10 mouse cellular contexts compared by ENCODE assay signal in the genomic region with DNA sequence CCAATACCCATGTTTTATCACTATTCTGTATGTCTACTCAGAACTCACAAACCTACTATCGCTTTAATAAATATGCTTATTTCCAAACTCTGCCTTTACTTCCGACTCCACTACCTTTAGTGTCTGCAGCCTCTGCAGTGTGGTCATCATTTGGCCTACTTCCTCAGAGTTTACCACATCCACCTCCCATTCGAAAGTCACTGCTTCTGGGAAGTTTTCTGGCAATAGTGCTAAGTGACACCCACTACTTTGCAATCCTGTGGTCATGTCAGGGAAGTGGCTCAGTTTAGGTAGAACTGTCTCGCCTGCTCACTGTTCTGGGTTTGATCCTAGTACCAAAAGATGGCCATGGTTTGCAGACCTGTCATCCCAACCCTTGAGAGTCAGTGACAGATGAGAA. TPM values are rescaled to one million over a fixed set of nuclear protein-coding genes. Genes with fewer than 3 reads are reported as not detected.
DNase-seq lines count a peak whose midpoint lies in the region; ATAC-seq and TF ChIP-seq lines count a peak whose summit lies in the region.
"Had no signal": no experiment of that assay in that cellular context is flagged by ENCODE, and none has a peak within 500 bp of the region (broad histone marks: within the 10 kb centered on the region; RNA-seq: fewer than 3 reads in every experiment).

No protein-coding gene starts in this region.

- no peak overlapping the region for H3K4me2 ChIP-seq in forebrain, embryonic 16.5 days (ENCODE audit: low read length)
- no peak overlapping the region for H3K4me2 ChIP-seq in forebrain, postnatal 0 days (ENCODE audit: low read depth)
- H3K4me2 ChIP-seq: heart, embryonic 12.5 days; hindbrain, embryonic 12.5 days had no signal

- no peak overlapping the region for H3K4me3 ChIP-seq in thymus, adult 2 months (ENCODE audit: control insufficient read depth, insufficient read depth, low read length)
- H3K4me3 ChIP-seq in bone marrow, adult 2 months (replicated peaks; ENCODE audit: control insufficient read depth, low read depth, low read length): no peak overlapping the region
- no peak overlapping the region for H3K4me3 ChIP-seq in layer of hippocampus, adult 2 months
- H3K4me3 ChIP-seq in forebrain, embryonic 16.5 days (replicated peaks; ENCODE audit: low read length): no peak overlapping the region
- no peak overlapping the region for H3K4me3 ChIP-seq in forebrain, postnatal 0 days (ENCODE audit: low read depth, low read length)
- H3K4me3 ChIP-seq: heart, embryonic 12.5 days; hindbrain, embryonic 12.5 days had no signal

- ATAC-seq in forebrain, embryonic 16.5 days: no peak
- no peak for ATAC-seq in forebrain, postnatal 0 days

- WGBS in thymus, adult 2 months: 66% methylated on average over 4 of the region's 4 CpGs
- WGBS in bone marrow, adult 2 months: 25% methylated on average over 4 of the region's 4 CpGs
- 98% methylated on average over 4 of the region's 4 CpGs for WGBS in forebrain, embryonic 16.5 days
- WGBS in forebrain, postnatal 0 days: 96% methylated on average over 4 of the region's 4 CpGs

- H3K9ac ChIP-seq in forebrain, embryonic 16.5 days (replicated peaks; ENCODE audit: low read depth, low read length): no peak overlapping the region
- no peak overlapping the region for H3K9ac ChIP-seq in forebrain, postnatal 0 days
- H3K9ac ChIP-seq: heart, embryonic 12.5 days; hindbrain, embryonic 12.5 days had no signal

- H3K27ac ChIP-seq in thymus, adult 2 months (ENCODE audit: control insufficient read depth, insufficient read depth, low read length): peak overlapping the region; percentile 83
- peak overlapping the region; percentile 88 for H3K27ac ChIP-seq in bone marrow, adult 2 months (ENCODE audit: control insufficient read depth, insufficient read depth, low read depth, low read length, poor library complexity)
- H3K27ac ChIP-seq in layer of hippocampus, adult 2 months: no peak overlapping the region
- no peak overlapping the region for H3K27ac ChIP-seq in forebrain, embryonic 16.5 days (ENCODE audit: low read length)
- no peak overlapping the region for H3K27ac ChIP-seq in forebrain, postnatal 0 days (ENCODE audit: low read depth, low read length)
- H3K27ac ChIP-seq: hindbrain, embryonic 12.5 days had no signal

- no peak for TF ChIP-seq CTCF in thymus, adult 2 months (IDR thresholded peaks at IDR 0.05; ENCODE audit: borderline replicate concordance, control insufficient read depth, extremely low read depth, insufficient read depth, low read length, poor library complexity)
- TF ChIP-seq CTCF in bone marrow, adult 2 months (IDR thresholded peaks at IDR 0.05; ENCODE audit: control insufficient read depth, insufficient read depth, low read length): no peak
- TF ChIP-seq CTCF in layer of hippocampus, adult 2 months (conservative IDR thresholded peaks at IDR 0.05): no peak
- no peak for TF ChIP-seq CTCF in forebrain, postnatal 0 days (IDR thresholded peaks at IDR 0.05; ENCODE audit: low read depth)

- peaks cover 12% of the 10 kb centered on the region for H3K4me1 ChIP-seq in thymus, adult 2 months (replicated peaks; ENCODE audit: control insufficient read depth, insufficient read depth, low read length)
- H3K4me1 ChIP-seq in bone marrow, adult 2 months (ENCODE audit: control insufficient read depth, insufficient read depth, low read length): peaks cover 7% of the 10 kb centered on the region
- H3K4me1 ChIP-seq in forebrain, embryonic 16.5 days (replicated peaks; ENCODE audit: control insufficient read depth, insufficient read depth, low read length): no peaks in the 10 kb centered on the region
- H3K4me1 ChIP-seq in forebrain, postnatal 0 days (ENCODE audit: insufficient read depth): no peaks in the 10 kb centered on the region
- H3K4me1 ChIP-seq: hindbrain, embryonic 12.5 days had no signal

- H3K36me3 ChIP-seq in thymus, adult 2 months (ENCODE audit: control insufficient read depth, insufficient read depth, low read length): no peaks in the 10 kb centered on the region
- H3K36me3 ChIP-seq in forebrain, embryonic 16.5 days (ENCODE audit: control insufficient read depth, insufficient read depth): no peaks in the 10 kb centered on the region
- H3K36me3 ChIP-seq in forebrain, postnatal 0 days (ENCODE audit: insufficient read depth): no peaks in the 10 kb centered on the region
- H3K36me3 ChIP-seq: hindbrain, embryonic 12.5 days had no signal

- no peak for DNase-seq in thymus, adult 2 months
- DNase-seq in thymus, postnatal 4 days: no peak
- DNase-seq in lung, postnatal 14 days: peak; percentile 6
- DNase-seq in layer of hippocampus, adult 2 months (ENCODE audit: low spot score in 2 of 2): no peak
- DNase-seq in forebrain, postnatal 0 days: no peak
- DNase-seq: kidney, adult 2 months had no signal

- no peaks in the 10 kb centered on the region for H3K9me3 ChIP-seq in forebrain, embryonic 16.5 days (ENCODE audit: control insufficient read depth, low read length)
- H3K9me3 ChIP-seq in forebrain, postnatal 0 days (ENCODE audit: low read length): no peaks in the 10 kb centered on the region
- H3K9me3 ChIP-seq: heart, embryonic 12.5 days; hindbrain, embryonic 12.5 days had no signal

- no peak for TF ChIP-seq POLR2A in thymus, adult 2 months (IDR thresholded peaks at IDR 0.05; ENCODE audit: control insufficient read depth, extremely low read depth, insufficient read depth, low read length, poor library complexity)
- no peak for TF ChIP-seq POLR2A in bone marrow, adult 2 months (IDR thresholded peaks at IDR 0.05; ENCODE audit: borderline replicate concordance, control insufficient read depth, low read depth, low read length)

- no peaks in the 10 kb centered on the region for H3K27me3 ChIP-seq in thymus, adult 2 months (ENCODE audit: control insufficient read depth, insufficient read depth, low read length)
- H3K27me3 ChIP-seq in forebrain, embryonic 16.5 days (replicated peaks; ENCODE audit: control insufficient read depth, insufficient read depth, low read length): no peaks in the 10 kb centered on the region
- H3K27me3 ChIP-seq in forebrain, postnatal 0 days (ENCODE audit: insufficient read depth, low read length): no peaks in the 10 kb centered on the region
- H3K27me3 ChIP-seq: heart, embryonic 12.5 days; hindbrain, embryonic 12.5 days had no signal

RNA-seq across cellular contexts. Expression of gene Rlf, which starts 17.9 kb away (rescaled TPM):
- polyA plus RNA-seq in thymus, adult 2 months (2012; rRNA removed): 6.6 and 7.1 TPM in 2 replicates
- polyA plus RNA-seq in bone marrow, adult 2 months (2011; ENCODE audit: insufficient read depth, insufficient read length, low replicate concordance, missing spikeins): 10.4 and 16.9 TPM in 2 replicates
- 10 to 100 TPM; 30.2 to 34.3 TPM for total RNA-seq in layer of hippocampus, adult 2 months (2021)
- polyA plus RNA-seq in forebrain, embryonic 16.5 days (2015; fragmentation: Nextera tagmentation; extraction: Ambion mirVana): 34.5 and 34.9 TPM in 2 replicates
- total RNA-seq in forebrain, postnatal 0 days (2014; rRNA removed): 41.0 and 42.9 TPM in 2 replicates
- 9.3 and 17.4 TPM in 2 replicates for polyA plus RNA-seq in forebrain, postnatal 0 days (2015; fragmentation: Nextera tagmentation; extraction: Ambion mirVana)

Comparison
In these comparisons a context has a peak if more than half of its experiments do, and no peak if none do; other contexts are left out.
1. H3K27ac ChIP-seq: peak in thymus, adult 2 months (single experiment) and bone marrow, adult 2 months (single experiment); none in layer of hippocampus, adult 2 months (single experiment), forebrain, embryonic 16.5 days (single experiment) and forebrain, postnatal 0 days (single experiment).